In genomic region chr9:57762563-57762991, GRCm38 (mm10) we compare ENCODE assay signal across 8 mouse cellular contexts. TPM values are rescaled to one million over a fixed set of nuclear protein-coding genes. Genes with fewer than 3 reads are reported as not detected.
DNase-seq lines count a peak whose midpoint lies in the region; ATAC-seq and TF ChIP-seq lines count a peak whose summit lies in the region.

No protein-coding gene starts in this region.

- no peak for TF ChIP-seq CTCF in thymus, adult 2 months (IDR thresholded peaks at IDR 0.05; ENCODE audit: borderline replicate concordance, control insufficient read depth, extremely low read depth, insufficient read depth, low read length, poor library complexity)
- peak; percentile 73 for TF ChIP-seq CTCF in lung, embryonic 14.5 days (IDR thresholded peaks at IDR 0.05; ENCODE audit: low read depth)

- H3K27ac ChIP-seq in thymus, adult 2 months (ENCODE audit: control insufficient read depth, insufficient read depth, low read length): peak overlapping the region; percentile 93
- no peak overlapping the region for H3K27ac ChIP-seq in lung, embryonic 14.5 days (ENCODE audit: low read depth)

- H3K27me3 ChIP-seq in thymus, adult 2 months (ENCODE audit: control insufficient read depth, insufficient read depth, low read length): no peaks in the 10 kb centered on the region
- no peaks in the 10 kb centered on the region for H3K27me3 ChIP-seq in lung, embryonic 14.5 days (ENCODE audit: insufficient read depth, low read length)

- TF ChIP-seq POLR2A in thymus, adult 2 months (IDR thresholded peaks at IDR 0.05; ENCODE audit: control insufficient read depth, extremely low read depth, insufficient read depth, low read length, poor library complexity): no peak

- peak; percentile 48 for DNase-seq in thymus, adult 2 months
- DNase-seq in thymus, adult 18-20 months: no peak
- peak; percentile 84 to 87 for DNase-seq in cerebellum, postnatal 14 days
- peak; percentile 57 for DNase-seq in kidney, adult 18-20 months
- DNase-seq in lung, embryonic 14.5 days: peak; percentile 73
- no peak for DNase-seq in frontal cortex, postnatal 14 days (ENCODE audit: low spot score in 2 of 2)

- H3K9me3 ChIP-seq in lung, embryonic 14.5 days (ENCODE audit: low read depth, low read length): no peaks in the 10 kb centered on the region

- WGBS in thymus, adult 2 months: 13% methylated on average over 6 of the region's 6 CpGs
- WGBS in lung, embryonic 14.5 days: 52% methylated on average over 6 of the region's 6 CpGs

- H3K36me3 ChIP-seq in thymus, adult 2 months (ENCODE audit: control insufficient read depth, insufficient read depth, low read length): peaks cover 40% of the 10 kb centered on the region
- peaks cover 44% of the 10 kb centered on the region for H3K36me3 ChIP-seq in lung, embryonic 14.5 days (ENCODE audit: insufficient read depth)

- ATAC-seq in granulocyte monocyte progenitor cell, adult 5-6 weeks (replicated peaks; ENCODE audit: poor library complexity, severe bottlenecking): peak; percentile 12; the same call in 1 of the 2 replicates
- ATAC-seq in lung, embryonic 14.5 days (ENCODE audit: insufficient read depth): no peak
- ATAC-seq in neutrophil, adult 5-6 weeks (ENCODE audit: extremely low read depth, insufficient number of reproducible peaks, low FRiP score, poor library complexity, severe bottlenecking): peak; percentile 25; the same call in 1 of the 2 replicates

- peak overlapping the region; percentile 99 for H3K4me2 ChIP-seq in lung, embryonic 14.5 days

- H3K4me1 ChIP-seq in thymus, adult 2 months (replicated peaks; ENCODE audit: control insufficient read depth, insufficient read depth, low read length): peaks cover 43% of the 10 kb centered on the region
- H3K4me1 ChIP-seq in lung, embryonic 14.5 days (ENCODE audit: insufficient read depth): peaks cover 13% of the 10 kb centered on the region

- H3K9ac ChIP-seq in lung, embryonic 14.5 days: no peak overlapping the region; the same call in 1 of the 2 replicates

- H3K4me3 ChIP-seq in thymus, adult 2 months (ENCODE audit: control insufficient read depth, insufficient read depth, low read length): peak overlapping the region; percentile 43
- peak overlapping the region; percentile 93; the same call in 1 of the 2 replicates for H3K4me3 ChIP-seq in lung, embryonic 14.5 days (ENCODE audit: low read depth, low read length)

RNA-seq across cellular contexts. Expression of gene Clk3, which starts 3.1 kb away (rescaled TPM):
- polyA plus RNA-seq in thymus, adult 2 months (2012; rRNA removed): 597 and 762 TPM in 2 replicates
- total RNA-seq in granulocyte monocyte progenitor cell, adult 5-6 weeks (2014; fragmentation: Nextera tagmentation): 44.0 and 48.0 TPM in 2 replicates
- 36.8 and 49.9 TPM in 2 replicates for total RNA-seq in granulocyte monocyte progenitor cell, adult 5-6 weeks (2017)
- 58.1 and 72.7 TPM in 2 replicates for polyA plus RNA-seq in lung, embryonic 14.5 days (2014; fragmentation: Nextera tagmentation; extraction: Ambion mirVana)
- 110 and 117 TPM in 2 replicates for total RNA-seq in neutrophil, adult 5-6 weeks (2017)

RNA-seq across cellular contexts. Expression of gene Edc3, which starts 54.2 kb away (rescaled TPM):
- 31.4 and 31.7 TPM in 2 replicates for polyA plus RNA-seq in thymus, adult 2 months (2012; rRNA removed)
- 14.6 and 20.3 TPM in 2 replicates for total RNA-seq in granulocyte monocyte progenitor cell, adult 5-6 weeks (2014; fragmentation: Nextera tagmentation)
- 3.5 and 4.3 TPM in 2 replicates for total RNA-seq in granulocyte monocyte progenitor cell, adult 5-6 weeks (2017)
- 24.0 and 24.9 TPM in 2 replicates for polyA plus RNA-seq in lung, embryonic 14.5 days (2014; fragmentation: Nextera tagmentation; extraction: Ambion mirVana)
- total RNA-seq in neutrophil, adult 5-6 weeks (2017): 4.5 and 5.8 TPM in 2 replicates

Comparison
In these comparisons a context has a peak if more than half of its experiments do, and no peak if none do; other contexts are left out.
1. DNase-seq: peak in thymus, adult 2 months (single experiment), cerebellum, postnatal 14 days (2 of 2), kidney, adult 18-20 months (single experiment) and lung, embryonic 14.5 days (single experiment); none in thymus, adult 18-20 months (0 of 2) and frontal cortex, postnatal 14 days (0 of 2).